Mouse (Mus musculus): ENCODE results near the gene Pex14.
"Not testable (repeated sequence)": the region's sequence is repeated elsewhere in the genome, so short reads cannot be mapped to it uniquely, and the experiment has no call there.

The Pex14 gene

DNA sequence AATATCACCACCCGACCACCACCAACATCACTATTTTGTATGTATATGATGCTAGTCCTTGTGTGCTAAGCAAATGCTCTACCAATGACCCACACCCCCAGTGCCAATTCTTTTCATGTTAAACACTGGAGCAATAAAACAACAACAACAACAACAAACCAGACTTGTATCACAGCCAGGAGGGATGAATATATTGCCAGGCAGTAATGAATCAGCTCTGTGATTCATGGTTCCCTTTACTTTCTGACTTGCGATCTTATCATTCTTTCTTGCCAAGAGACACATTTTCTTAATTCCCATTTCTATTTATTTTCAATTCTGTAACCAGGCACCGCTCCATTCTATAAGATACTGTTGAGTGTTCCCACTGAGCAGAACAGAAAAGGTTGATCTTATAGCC lies 1.8 kb upstream of the Pex14 start:
- no peak for DNase-seq

DNA sequence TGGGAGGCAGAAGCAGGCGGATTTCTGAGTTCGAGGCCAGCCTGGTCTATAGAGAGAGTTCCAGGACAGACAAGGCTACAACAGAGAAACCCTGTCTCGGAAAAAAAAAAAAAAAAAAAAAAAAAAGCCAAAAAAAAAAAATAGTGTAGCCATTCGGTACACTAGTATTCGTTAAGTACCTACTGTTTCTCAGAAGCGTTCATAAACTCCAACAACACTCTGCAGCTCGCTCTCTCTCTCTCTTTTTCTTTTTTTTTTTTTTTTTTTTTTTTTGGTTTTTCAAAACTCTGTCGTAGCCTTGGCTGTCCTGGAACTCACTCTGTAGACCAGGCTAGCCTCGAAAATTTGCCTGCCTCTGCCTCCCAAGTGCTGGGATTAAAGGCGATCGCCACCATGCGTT lies 773 bp upstream of the Pex14 start:
- DNase-seq = not testable (repeated sequence)

DNA sequence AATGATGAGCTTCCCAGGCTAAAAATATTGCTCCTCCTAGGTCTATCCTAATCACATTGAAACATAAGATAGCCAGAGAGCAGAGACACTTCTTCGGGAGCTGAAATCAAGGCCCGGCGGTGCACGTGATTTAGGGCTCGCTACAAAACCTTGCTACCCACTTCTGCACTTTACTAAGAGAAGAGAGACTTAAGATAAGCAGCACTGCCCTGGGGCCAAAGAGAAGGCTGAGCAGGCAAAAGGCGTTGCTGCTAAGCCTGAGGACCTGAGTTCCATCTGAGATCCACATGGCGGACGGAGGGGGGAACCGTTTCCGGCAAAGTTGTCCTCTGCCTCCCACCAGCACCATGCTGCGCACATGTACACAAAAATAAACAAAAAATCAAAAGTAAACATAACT lies 1.1 kb downstream of the Pex14 start:
- no peak for DNase-seq

DNA sequence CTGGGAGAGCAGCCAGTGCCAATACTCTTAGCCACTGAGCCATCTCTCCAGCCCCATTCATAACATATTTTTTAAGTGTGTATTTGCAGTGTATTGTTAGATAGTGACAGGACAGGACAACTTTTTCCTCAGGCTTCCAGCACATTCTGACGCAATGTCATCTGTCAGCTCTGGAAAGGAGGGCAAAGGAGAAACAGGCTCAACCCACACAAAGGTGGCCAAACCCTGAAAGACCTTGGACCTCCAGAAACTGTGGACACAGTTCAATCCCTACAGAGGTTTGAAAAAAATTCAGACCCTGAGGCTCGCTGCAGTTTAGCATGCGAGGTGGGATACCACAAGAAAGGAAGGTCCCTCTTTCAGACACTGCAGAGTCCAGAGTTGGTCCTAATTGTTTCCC lies 1.7 kb downstream of the Pex14 start:
- no peak for DNase-seq

DNA sequence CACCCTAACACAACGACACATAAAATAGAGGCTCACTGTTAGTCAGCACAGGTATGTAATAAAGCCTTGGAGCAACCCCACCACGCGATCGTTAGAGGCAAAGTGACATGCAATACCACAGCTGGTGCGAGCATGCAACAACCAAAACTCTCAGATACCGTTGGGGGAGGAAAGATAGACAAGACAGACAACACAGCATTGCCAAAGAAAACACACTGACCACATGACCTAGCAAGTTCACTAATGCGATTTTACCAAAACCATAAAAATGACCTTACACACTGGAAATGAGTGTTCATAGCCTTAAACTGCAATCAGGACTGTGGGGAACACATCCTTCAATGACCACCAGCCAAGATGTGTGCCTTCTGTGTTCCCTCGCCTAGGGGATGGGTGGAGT lies 8.3 kb downstream of the Pex14 start:
- DNase-seq = no peak

DNA sequence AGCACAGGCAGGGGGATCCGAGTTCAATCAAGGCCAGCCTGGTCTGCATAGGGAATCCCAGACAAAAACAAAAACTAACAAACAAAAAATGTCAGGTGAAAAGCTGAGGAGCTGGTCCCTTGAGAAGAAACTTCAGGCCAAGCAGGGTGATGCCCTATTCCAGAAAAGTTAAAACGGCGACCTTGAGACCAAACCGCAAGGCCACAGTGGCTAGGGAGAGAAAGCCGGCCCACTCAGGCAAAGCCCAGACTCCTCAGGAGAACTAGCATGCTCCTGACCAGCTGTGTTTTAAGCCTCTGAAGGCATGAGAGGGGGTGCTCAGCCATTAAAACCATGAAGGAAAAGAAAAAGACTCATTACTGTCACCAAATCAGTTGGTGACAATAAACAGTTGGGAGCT lies 14.3 kb downstream of the Pex14 start:
- no peak for DNase-seq

DNA sequence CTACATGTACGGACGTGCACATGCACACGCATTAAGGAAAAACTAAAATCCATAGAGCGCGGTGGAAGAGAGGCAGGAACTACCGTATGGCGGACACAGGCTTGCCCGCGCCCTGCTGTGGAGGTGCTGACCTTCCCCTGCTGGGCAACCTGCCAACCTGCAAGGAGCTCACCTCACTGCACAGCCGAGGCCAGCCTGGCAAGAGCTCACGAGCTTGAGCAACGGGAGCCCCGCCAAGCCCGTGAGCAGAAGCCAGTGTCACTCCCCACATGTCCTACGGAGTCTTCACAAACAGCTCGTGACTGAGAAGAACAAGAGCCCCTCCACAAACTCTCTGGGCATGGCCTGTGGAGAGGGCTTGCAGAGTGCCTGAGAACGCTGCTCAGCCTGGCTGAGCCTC lies 18.1 kb downstream of the Pex14 start:
- peak; percentile 89 to 92 for DNase-seq

DNA sequence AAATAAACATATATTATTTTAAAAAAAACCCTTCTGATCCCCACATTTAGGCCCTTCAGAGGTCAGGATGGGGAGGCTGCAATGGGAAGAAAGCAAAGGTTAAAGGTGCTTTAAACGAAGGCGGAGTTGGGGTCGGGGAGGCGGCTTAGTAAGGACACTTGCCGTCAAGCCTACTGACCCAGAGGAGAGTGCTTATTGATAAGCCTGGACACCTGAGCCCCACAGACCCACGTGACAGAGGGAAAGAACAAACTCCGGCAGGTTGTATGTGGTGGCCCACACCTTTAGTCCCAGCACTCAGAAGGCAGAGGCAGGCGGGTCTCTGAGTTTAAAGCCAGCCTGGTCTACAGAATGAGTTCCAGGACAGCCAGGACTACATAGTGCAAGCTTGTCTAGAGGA lies 19.6 kb downstream of the Pex14 start:
- no peak for DNase-seq

DNA sequence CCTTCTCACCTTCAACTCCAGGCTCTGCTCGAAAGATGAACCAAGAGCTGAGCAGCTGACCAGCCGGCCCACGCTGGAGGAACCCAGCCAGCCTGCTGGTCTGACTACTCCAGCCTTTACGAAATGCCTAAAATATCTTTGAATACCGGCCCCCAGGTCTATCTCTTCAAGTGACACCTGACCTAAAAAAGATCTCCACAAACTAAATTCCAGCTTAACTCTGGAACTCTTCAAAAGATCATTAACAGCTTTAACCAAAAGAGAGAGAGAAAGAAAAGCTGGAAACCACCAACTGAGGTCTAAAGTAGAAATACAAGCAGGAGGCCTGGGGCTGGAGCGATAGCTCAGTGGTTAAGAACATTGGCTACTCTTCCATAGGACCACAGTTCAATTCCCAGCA lies 20.0 kb downstream of the Pex14 start:
- no peak for DNase-seq

DNA sequence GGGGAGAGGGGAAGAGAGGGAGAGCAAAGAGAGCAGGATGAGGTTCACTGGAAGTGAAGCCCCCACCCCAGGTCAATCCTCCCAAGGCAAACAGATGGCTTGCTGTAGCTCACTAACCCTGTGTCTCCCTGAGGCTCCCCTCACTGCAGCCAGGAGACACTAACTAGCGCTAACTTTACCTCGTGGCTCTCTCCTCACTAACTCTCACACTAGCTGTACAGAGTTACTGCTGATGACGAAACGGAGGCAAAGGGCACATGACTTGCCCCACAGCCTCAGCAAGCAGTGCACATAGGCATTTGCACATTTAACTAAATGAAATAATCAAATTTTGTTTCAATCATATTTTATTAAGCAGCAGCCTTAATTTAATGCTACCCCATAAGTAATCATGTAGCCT lies 21.4 kb downstream of the Pex14 start:
- DNase-seq = no peak

DNA sequence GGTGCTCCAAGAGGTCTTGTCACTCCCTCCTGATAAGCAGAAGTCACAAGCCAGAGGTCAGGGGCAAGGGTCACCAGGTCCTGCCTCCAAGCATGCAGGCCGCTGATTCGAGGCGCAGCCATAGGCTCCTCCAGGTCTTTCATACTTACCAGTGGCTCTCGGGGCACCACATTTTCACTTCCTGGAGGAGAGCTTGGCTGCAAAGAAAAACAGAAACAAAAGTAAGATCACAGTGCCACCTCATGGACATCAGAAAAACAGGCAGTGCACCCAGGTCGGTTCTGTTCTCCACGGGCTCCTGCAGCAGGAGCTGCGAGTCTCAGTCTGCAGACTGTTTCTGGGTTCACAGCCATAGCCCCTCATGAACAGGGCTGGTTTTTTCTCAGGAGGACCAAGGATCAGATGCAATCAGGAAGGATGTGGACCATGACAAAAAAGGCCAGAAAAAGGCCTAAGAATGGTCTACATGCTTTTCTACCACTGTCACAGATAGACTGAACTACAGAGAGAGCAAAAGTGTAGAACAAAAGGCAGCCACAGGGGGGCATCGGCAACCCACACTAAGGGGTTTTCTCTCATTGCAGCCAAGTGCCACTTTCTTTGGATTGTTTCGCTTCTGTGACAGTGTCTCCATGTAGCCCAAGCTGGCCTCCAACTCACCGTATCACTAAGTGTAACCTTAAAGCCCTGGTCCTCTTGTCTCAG lies 23.7 kb downstream of the Pex14 start:
- peak; percentile 67 to 68 for DNase-seq

DNA sequence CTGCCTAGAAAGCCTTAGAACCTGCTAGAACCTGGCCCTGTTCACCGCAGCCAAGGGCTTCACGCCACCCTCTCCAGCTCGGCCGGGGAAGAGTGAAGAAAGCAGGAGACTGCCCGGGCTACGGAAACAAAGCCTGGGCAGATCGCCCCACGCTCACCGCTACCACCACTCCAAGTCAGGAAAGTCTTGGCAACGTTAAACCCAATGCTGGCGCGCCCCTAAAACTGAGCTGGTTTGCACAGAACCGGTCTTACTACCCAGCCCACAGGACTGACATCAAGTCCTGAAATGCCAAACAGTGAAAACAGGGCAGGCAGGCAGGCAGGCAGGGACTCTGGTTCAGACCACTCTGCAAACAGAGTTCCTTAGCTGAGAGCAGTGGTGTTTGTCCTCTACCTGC lies 24.6 kb downstream of the Pex14 start:
- DNase-seq = no peak

DNA sequence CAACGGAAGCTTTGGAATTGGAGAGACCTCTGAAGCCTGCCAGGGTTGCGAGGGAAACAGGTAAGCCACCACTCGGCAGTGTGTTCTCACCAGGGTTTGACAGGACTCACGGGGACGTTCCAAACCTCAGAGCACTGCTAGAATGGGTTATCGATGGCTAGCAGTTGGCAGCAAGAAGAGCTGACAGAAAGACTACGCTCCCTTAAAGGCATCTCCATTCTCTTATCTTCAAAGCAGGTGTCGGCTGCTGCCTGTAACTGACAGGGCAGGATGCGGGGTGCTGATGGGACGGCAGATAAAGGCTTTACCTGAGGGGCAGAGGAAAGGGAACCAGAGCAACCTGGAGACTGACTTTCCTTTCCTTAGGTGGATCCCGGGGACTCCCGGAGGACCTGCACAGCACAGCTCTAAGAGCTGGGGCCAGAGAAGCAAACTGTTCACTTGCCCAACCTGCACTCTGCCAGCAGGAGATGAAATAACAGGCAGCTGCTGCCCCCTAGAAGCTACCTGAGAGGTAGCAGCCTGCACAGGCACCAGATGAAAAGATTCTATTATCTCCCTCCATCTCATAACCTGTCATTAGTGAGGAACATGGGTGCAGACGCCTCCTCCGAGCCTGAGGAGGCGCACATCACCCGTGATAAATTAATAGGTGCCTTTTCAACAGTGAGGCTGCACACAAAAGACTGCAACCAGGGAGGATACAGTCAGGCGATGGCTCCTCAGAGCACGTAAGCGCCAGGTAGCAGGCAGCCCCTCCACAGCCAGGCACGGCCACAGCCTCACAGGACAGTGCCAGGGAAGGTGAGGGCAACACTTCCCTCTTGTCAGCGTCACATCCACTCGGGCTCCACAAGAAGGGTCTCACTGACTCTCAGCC lies 32.8 kb downstream of the Pex14 start:
- peak; percentile 52 to 66 for DNase-seq

DNA sequence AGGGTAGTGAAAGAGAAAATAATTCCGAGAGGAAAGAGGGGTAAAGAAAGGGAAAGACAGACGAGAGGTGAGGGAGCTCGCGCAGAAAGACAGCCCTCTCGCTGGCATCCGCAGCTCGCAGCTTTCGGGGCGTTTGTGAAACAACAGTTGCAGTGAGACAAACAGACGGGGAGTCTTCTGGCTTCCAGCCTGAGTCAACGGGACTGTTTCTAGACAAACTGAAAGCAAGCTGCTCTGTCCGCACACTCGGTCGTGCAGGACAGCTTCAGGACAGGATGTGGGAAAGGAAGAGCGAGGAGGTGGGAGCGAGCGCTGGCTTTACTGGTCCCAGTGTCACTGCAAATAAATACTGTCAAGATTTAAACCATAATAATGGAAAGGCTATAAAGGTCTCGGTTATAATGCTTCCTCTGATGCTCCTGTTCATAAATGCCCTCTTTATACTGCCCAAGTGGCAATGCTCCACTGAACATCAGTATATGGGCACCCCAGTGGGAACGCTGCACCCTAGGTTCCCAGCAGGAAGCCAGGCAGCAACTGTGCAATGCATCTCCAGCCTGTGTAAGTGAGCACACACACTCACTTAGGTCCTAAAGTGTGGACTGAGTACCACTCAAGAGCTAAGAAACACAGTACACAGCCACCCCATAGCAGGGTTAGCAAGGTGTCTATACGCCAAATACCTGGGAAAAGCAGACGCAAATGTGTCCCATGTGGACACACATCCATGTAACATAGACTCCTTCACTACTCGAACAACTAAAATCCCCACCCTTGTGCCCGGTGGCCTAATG lies 35.4 kb downstream of the Pex14 start:
- DNase-seq = no peak

DNA sequence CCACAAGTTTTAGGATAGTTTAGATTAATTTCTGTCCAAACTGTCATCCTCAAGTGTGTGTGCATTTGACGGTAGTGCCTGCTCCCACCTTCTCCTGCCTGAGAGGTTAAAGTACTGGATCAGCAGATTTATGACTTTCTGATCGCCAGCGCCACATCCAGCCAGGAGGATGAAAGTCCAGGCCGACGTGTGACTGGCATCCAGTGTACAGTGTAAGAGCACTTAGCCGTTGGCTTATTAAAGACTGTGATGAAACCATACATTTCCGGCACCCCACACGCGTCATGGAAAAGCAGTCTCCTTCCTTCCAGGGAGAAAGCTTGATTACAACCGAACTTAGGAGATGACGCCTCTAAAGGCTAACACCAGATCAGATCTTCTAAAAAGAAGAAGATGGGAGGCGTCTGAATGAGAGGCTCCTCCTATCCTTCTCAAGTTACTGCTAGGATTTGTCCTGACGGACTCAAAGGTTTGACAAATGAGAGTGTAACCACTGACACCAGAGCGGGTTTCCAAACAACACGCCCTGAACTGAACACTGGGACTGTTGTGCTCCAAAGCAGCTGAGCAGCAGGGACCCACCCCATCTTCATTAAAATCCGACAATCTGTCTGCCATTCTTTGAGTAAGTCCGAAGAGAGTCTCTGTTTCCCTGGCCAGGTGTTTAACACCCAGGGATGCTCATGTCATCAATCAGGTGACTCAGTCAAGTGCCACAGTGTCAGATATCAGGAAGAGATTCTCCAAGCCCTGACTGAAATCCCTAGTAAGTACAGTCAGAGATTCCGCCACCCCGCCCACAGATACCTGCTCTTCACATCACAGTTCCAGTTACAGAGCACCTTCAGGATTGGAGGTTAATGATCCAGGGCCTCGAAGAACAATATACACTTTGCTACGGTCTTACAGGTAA lies 37.0 kb downstream of the Pex14 start:
- DNase-seq = no peak

DNA sequence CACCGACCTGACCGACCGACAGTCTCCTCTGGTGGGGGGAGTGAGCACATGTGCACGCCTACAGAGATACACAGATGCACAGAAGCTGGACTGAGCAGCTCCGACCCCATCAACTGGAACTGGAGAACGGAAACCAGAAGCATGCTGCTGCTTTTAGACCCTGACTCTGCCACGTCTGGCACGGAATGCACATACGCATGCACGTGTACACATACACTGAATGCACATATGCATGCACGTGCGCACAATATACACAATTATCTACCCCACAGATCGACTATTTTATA lies 38.3 kb downstream of the Pex14 start:
- DNase-seq = no peak

DNA sequence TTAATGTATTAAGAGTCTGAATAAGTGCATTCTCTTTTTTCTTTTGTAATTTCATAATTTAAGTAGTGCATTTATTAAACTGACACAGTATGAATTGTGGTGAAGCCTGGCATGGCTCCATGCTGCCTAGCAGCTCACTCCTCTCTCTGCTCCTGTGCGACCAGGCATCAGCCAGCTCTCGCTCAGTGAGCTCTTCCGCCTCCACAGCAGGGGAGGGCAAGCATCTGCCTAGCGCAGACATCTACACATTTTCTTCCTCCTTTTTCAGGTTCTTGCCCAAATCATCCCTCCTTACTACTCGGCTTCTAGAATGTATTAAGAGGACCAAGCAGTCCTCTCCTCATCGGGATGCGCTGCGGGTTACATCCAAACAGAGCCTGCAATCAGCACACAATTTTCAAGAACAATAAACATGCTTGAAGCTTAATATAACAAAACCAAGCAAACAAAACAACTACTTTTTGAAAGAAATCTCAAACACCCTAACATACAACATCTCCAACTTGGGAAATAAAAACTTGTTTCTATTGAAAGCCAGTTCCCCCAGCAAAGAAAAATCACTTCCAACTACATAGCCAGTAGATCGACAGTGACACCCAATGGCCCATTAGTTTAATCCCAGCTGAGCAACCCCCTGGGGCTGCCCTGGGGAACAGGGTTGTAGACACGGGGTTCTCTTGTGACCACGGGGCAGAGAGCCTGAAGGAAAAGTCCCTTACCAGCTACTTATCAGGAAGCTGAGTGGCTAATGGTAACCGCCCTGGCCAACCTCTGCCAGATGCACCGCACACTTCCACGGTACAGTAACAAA lies 38.9 kb downstream of the Pex14 start:
- DNase-seq = peak; percentile 32 to 63

DNA sequence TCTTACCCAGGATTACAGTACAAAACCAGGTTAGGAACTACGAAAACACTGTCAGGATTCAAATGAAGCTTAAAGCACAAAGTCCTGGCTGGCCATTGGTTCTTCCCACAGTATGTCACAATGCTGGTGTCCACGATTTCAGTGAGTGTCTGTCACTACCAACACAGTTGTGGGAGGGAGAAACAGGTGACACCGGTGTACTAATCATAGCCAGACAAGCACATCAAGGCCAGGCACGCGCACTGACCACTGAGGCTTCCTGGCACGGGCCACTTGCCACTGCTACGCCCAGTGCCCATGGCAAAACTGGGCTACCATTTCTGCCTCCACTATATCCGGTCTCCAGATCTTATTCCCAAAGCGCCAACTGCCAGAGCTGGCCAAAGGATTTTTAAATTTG lies 40.0 kb downstream of the Pex14 start:
- no peak for DNase-seq

DNA sequence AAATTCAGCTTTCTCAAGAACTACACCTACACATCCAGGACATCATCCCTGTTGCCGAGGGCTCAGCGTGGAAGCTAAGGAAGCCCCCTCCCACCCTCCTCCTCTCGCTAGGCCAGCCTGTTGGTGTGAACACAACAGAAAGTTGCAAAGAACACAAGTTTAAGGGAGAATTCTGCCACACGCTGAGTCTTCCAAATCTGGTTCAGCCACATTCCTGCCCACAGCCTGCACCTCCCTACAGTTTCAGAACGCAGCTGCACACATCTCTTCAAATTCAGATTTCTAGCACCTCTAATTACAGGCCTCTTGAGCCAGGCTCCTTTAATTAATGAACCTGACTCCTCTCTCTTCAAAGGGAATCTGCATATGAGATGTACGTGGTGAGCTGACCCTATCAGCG lies 41.4 kb downstream of the Pex14 start:
- DNase-seq = no peak

DNA sequence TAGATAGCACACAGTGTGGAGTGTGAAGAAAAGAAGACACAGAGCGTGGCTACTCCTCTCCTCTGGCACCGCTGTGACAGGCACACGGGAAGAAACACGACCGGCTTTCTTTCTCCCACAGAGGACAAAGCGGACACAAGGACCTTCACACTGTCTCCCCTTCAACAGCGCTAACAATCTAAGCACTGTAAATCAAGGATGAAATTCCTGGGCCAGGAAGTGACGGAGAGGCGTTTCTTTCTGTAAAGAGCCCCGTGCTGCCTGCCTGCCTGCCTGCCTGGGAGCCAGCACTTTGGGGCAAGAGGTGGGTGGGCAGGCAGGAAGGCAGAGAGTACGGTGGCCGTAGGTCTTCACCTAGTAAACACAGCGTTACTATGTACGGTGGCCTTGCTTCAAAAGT lies 42.2 kb downstream of the Pex14 start:
- no peak for DNase-seq

DNA sequence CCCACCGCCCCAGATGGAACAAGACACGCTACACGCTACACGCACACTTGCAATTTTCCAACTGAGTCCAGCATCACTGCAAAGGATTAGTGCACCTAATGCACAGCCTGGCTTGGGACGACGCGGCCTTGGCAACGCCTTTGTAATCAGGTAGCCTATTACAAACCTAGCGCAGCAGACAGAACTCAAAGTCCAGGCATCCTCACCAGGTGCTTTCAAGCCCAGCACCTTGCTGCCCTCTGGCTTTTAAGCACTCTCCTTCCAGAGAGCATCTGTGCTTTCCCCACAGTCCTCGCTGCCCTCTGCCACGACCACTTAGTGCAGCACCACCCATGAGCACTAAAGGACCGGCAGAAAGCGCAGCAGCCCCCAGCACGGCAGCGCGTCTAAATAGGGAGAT lies 42.7 kb downstream of the Pex14 start:
- DNase-seq = no peak

DNA sequence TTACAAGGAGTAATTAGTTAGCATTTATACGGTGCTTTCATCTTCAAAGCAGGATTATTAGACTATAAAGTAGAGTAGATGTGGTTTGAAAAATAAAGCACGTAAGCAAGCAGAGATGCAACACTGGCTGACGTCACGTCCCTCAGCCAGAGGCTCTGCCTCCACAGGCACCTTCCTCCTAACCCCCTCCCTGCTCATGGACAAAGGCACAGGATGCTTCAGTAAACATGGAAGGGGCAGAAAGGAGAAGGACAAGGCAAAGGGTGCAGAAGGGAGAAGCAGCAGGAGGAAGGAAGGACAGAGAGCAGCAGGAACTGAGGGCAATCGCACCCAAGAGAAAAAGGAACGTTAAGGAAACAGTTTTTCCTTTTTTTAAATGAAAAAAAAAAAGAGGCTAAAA lies 43.8 kb downstream of the Pex14 start:
- DNase-seq = no peak
